Mouse (Mus musculus) spleen, adult 2 months (tissue): ENCODE data around the gene Cyp2t4.

Experiments
- CTCF ChIP-seq: fragments of 200-500 bp; IDR thresholded peaks from 2 replicates; pipeline ENCODE4 v1.5.1; 2011; ENCODE audit warnings: mild to moderate bottlenecking, inconsistent platforms; ENCODE audit not compliant: insufficient read depth, insufficient read length, insufficient replicate concordance; ENCODE audit errors: extremely low read depth
- POLR2A ChIP-seq: fragments of 200-500 bp; IDR thresholded peaks from 2 replicates; pipeline ENCODE4 v1.6.1; 2011; ENCODE audit warnings: low read depth, low read length, inconsistent platforms

DNA sequence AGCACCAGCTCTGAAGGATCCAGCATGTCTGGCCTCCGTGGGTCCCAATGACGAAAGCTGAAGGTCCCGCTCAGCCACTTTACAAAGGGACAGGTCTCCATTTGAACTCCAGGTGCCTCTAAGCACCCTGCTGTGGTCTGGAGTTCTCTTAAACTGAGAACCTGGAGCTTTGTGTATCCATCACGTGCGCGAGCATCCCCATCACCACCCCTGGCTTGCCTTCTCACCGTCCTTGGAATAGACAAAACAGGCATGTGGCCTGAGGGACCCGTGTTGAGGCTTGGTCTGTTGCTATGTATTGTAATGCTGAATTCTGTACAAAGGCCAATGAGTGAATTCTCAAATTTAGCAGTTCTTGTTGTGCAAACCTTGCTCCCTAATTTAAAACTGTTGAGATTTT, 45.3 kb downstream of the Cyp2t4 start:
- TF ChIP-seq CTCF (no peak), POLR2A (no peak)
